Mouse (Mus musculus): ENCODE results near the gene Lhfp.

- TF ChIP-seq POLR2A (IDR thresholded peaks at IDR 0.05; ENCODE audit: extremely low read depth, insufficient read depth, low read length) = no peak
- no peak for TF ChIP-seq CTCF (IDR thresholded peaks at IDR 0.05; ENCODE audit: low read depth, low read length)
Observed at GRCm38 (mm10) chr3:53213746-53214271, 172.5 kb downstream of the Lhfp start.
